Mouse (Mus musculus) adipocyte (in vitro differentiated cells): Measurements from ENCODE around the gene Olfr1195.
"Not testable (repeated sequence)": the region's sequence is repeated elsewhere in the genome, so short reads cannot be mapped to it uniquely, and the experiment has no call there.

Experiments
- DNase-seq: peaks from one replicate; pipeline ENCODE4 v3.0.0-alpha.2; 2016; ENCODE audit warnings: low spot score

Olfr1195 gene

GRCm38 (mm10) chr2:88689087-88689486 lies at the start of gene Olfr1195:
Gene Olfr1195 (minus strand): TSS chr2:88689187.
- no peak for DNase-seq

GRCm38 (mm10) chr2:88732266-88732665 lies 43.3 kb upstream of the Olfr1195 start, which contains the start of gene Olfr1197:
Gene Olfr1197 (minus strand): TSS chr2:88732366.
- no peak for DNase-seq

- DNase-seq: no peak
Measured at GRCm38 (mm10) chr2:88704497-88704896, 15.5 kb upstream of the Olfr1195 start, which contains the start of gene Olfr1196. Gene Olfr1196 (minus strand): TSS chr2:88704597.

- not testable (repeated sequence) for DNase-seq
Measured at GRCm38 (mm10) chr2:88675328-88675727, 13.7 kb downstream of the Olfr1195 start, which contains the start of gene Olfr1193. Gene Olfr1193 (plus strand): TSS chr2:88675628.

- DNase-seq: no peak
Measured at GRCm38 (mm10) chr2:88648209-88648608, 40.8 kb downstream of the Olfr1195 start, which contains the start of gene Olfr1192-ps1. Gene Olfr1192-ps1 (plus strand): TSS chr2:88648509.

GRCm38 (mm10) chr2:88640242-88640641 lies 48.7 kb downstream of the Olfr1195 start, which contains the start of gene Olfr1191-ps1:
Gene Olfr1191-ps1 (plus strand): TSS chr2:88640542.
- not testable (repeated sequence) for DNase-seq
